Mouse (Mus musculus) kidney, adult 2 months (tissue): ENCODE measurements at regions not wholly inside any gene's neighbourhood (a gene's known extent, or its start where the extent isn't known, plus 50 kb on each side); places are given as distances from the start of the nearest gene placed in this dataset.

ENCODE experiments used
- DNase-seq: peaks from one replicate; pipeline ENCODE4 v3.0.0; 2021
- H3K27ac ChIP-seq: fragments of 200-500 bp; 2 replicates; pipeline ENCODE4 v1.5.1; 2012; ENCODE audit warnings: low read depth, low read length, control low read depth, inconsistent platforms; ENCODE audit not compliant: insufficient read depth
- H3K27me3 ChIP-seq: fragments of 200-500 bp; replicated peaks from 2 replicates; pipeline ENCODE4 v1.6.1; 2012; ENCODE audit warnings: mild to moderate bottlenecking, moderate library complexity, low read length, inconsistent platforms; ENCODE audit not compliant: control insufficient read depth, insufficient read depth
- H3K36me3 ChIP-seq: fragments of 200-500 bp; 2 replicates; pipeline ENCODE4 v1.6.1; 2012; ENCODE audit warnings: mild to moderate bottlenecking, moderate library complexity, low read length, inconsistent platforms; ENCODE audit not compliant: control insufficient read depth, insufficient read depth
- H3K4me1 ChIP-seq: fragments of 200-500 bp; 2 replicates; pipeline ENCODE4 v1.6.1; 2011; ENCODE audit warnings: low read length; ENCODE audit not compliant: control insufficient read depth, insufficient read depth
- H3K4me3 ChIP-seq: fragments of 200-500 bp; 2 replicates; pipeline ENCODE4 v1.5.1; 2011; ENCODE audit warnings: mild to moderate bottlenecking, low read depth, low read length, control low read depth; ENCODE audit not compliant: insufficient read depth
- CTCF ChIP-seq: fragments of 200-500 bp; conservative IDR thresholded peaks from 2 replicates; pipeline ENCODE4 v1.5.1; 2011; ENCODE audit warnings: low read depth, mild to moderate bottlenecking, control low read depth, low read length, moderate library complexity, mixed read lengths; ENCODE audit not compliant: insufficient read depth, insufficient read length
- POLR2A ChIP-seq: fragments of 200-500 bp; IDR thresholded peaks from one replicate; pipeline ENCODE4 v1.6.1; 2011; ENCODE audit warnings: low read depth, low read length, control low read depth
- WGBS: fragments of 180-500 bp; shearing (Covaris S2); methylation state at CpG from one replicate; pipeline ENCODE4 v1.1.7; 2018; 5-methylcytosine and 5-hydroxymethylcytosine counted together

- Histone ChIP-seq H3K36me3 (no peaks in the 10 kb centered on the region), H3K27ac (no peak overlapping the region), H3K4me3 (no peak overlapping the region), H3K4me1 (no peaks in the 10 kb centered on the region), H3K27me3 (no peaks in the 10 kb centered on the region)
- TF ChIP-seq CTCF (no peak), POLR2A (no peak)
- no peak for DNase-seq
- WGBS, result 91% methylated on average over 2 of the region's 2 CpGs
Measured at GRCm38 (mm10) chr6:15950251-15950650, 229.8 kb downstream of the Mdfic start.

DNA sequence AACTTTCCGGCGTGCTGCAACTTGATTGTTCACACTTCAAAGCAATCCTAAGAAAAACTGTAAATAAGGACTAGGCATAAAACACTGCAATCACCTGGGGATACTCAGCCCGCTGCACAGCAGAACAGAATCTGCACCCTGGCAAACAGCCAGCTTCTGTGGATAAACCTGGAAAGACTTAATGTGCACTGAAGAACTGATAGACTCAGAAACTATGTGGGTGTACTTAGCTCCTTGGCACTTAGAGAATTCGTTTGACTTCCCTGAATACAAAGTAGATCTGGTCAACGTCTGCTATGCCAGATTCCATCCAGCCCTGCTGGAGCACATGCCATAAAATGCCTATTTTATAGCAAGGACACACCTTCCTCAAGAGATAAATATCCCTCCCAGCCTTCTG lies 266.9 kb downstream of the Mdfic start:
- H3K4me3 ChIP-seq, result no peak overlapping the region
- H3K27me3 ChIP-seq, result no peaks in the 10 kb centered on the region
- no peaks in the 10 kb centered on the region for H3K4me1 ChIP-seq
- H3K36me3 ChIP-seq, result no peaks in the 10 kb centered on the region
- TF ChIP-seq POLR2A, result no peak
- no peak for TF ChIP-seq CTCF
- H3K27ac ChIP-seq, result no peak overlapping the region
- WGBS, result 29% methylated on average over 5 of the region's 5 CpGs
- no peak for DNase-seq
